Mouse (Mus musculus) layer of hippocampus, adult 2 months (tissue): Measurements from ENCODE around the gene Cenpq. TPM values are rescaled to one million over a fixed set of nuclear protein-coding genes. Genes with fewer than 3 reads are reported as not detected.

Experiments used
- DNase-seq, 2 experiments: peaks; one replicate each; pipeline ENCODE4 v3.0.0; 2022; ENCODE audit warnings: low spot score in 2 of 2
- H3K27ac ChIP-seq: fragments of 200-600 bp; 2 replicates; pipeline ENCODE4 v1.8.1; 2022
- H3K4me3 ChIP-seq: fragments of 200-600 bp; 2 replicates; pipeline ENCODE4 v1.8.1; 2022; ENCODE audit warnings: mild to moderate bottlenecking
- CTCF ChIP-seq: fragments of 200-600 bp; conservative IDR thresholded peaks from 2 replicates; pipeline ENCODE4 v1.8.1; 2022; ENCODE audit warnings: antibody characterized with exemption, mild to moderate bottlenecking, moderate library complexity
- long read RNA-seq, 2 experiments: library from polyadenylated mRNA; stranded (forward); transcript quantifications; one replicate each; pipeline ENCODE4 v2.0.0; 2021; ENCODE audit warnings: borderline mapping rate in 2 of 2
- total RNA-seq, 2 experiments: library from RNA; stranded (reverse); gene quantifications; 2 replicates each; pipeline ENCODE4 v1.2.3; 2021

Gene Cenpq
- total RNA-seq, result 1 to 10 TPM; 3.9 to 4.0 TPM
- long read RNA-seq, experiment 1, transcript Cenpq-201 (9 exons, 1,942 nt), result major isoform, 5 of 5 reads
- long read RNA-seq, experiment 1, partial matches to known transcripts, result 0 of 5 reads
- long read RNA-seq, experiment 1, other reads (novel, unspliced or antisense), result 0 of 5 reads
- long read RNA-seq, experiment 2, partial matches to known transcripts, result 0 of 1 reads
- long read RNA-seq, experiment 2, other reads (novel, unspliced or antisense), result 0 of 1 reads

DNA sequence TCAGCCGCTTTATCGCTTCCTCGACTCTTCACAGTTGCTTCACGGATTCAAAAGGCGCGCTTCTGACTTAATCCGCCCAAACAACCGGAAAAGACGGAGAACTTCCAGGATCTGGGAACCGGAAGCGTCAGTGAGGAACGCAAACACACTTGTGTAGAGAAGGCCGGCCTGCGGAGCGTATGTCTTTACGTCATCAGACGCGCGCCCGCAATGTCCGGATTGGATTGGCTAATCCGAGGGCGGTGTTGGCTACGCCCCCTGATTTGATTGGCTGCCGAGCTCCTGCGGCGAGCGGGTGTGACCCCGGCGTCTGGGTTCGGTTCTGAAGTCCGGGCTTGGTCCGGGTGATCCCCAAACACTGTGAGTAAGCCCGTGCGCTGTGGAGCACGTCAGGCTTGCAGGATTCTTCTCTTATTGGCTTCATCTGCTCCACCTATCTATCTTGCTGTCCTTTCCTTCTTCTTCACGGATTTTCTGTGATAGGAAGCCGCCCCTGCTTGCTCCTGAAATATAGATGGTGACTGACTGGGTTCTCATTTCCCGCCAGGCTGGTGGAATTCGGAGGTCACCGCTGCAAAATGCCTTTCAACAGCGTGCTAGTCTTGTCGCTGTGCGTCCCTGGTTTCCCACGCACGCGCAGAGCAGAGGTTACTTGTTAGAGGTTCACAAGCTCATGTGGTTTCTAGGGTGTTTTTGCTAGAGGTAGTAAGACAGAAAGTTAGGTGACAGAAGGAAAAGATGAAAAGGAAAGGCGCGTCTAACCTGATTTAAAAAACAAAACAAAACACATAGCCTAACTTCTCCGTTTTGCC lies at the start of gene Cenpq, which contains the start of gene Mut:
Gene Cenpq, minus strand, starts transcription at position 628 of the 812 bp plus-strand sequence.
Gene Mut, plus strand, starts transcription at position 266 of the 812 bp plus-strand sequence.
- peak; percentile 99 for DNase-seq
- Histone ChIP-seq H3K27ac (peak within 1 kb of the TSS; percentile 93), H3K4me3 (peak within 1 kb of the TSS; percentile 83)
- no peak for TF ChIP-seq CTCF

DNA sequence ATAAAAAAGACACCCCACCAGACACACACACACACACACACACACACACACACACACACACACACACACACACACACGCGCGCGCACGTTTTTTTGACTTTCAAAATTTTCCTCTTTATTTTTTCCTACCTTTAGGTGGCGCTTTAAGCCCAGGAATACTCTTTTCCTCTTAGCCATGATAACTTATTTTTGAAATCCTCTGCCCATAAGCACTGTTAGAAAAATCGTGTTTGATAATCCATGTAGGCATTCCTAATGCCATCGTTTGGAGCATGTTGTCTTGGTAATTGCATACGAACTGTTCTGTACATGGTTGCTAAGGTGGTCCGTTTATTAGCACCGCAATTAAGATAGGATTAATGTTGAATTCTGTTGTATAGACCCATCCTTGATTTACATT lies 43.1 kb upstream of the Cenpq start:
- Histone ChIP-seq H3K27ac (0 out of 2 replicates have a peak overlapping the region, but pooled peaks have one; percentile 23), H3K4me3 (no peak overlapping the region)
- TF ChIP-seq CTCF, result peak; percentile 68
- DNase-seq, result peak; percentile 16 to 31

GRCm38 (mm10) chr17:40948518-40948917 lies 13.7 kb upstream of the Cenpq start:
- Histone ChIP-seq H3K27ac (no peak overlapping the region), H3K4me3 (no peak overlapping the region)
- no peak for TF ChIP-seq CTCF

GRCm38 (mm10) chr17:40933985-40934384 lies 862 bp downstream of the Cenpq start:
- H3K4me3 ChIP-seq, result peak overlapping the region; percentile 83
- no peak overlapping the region; the same call in 1 of the 2 replicates for H3K27ac ChIP-seq
- DNase-seq, result no peak
- no peak for TF ChIP-seq CTCF

More at GRCm38 (mm10) chr17:40948518-40948917, 13.7 kb upstream of the Cenpq start:
- no peak for DNase-seq

DNA sequence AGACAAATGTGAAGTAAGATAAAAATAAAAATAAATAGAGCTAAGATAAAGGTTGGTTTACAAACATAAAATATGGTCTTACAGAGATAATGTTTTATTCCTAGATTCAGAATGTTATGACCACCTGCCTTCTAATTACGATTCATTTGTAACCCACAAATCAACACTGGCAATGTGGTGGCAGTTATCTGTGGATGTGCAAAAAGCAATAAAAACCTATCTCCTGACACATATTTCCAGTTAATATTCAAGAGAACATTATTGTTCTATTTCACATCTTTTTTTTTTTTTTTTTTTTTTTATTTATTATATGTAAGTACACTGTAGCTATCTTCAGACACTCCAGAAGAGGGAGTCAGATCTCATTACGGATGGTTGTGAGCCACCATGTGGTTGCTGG lies 19.3 kb downstream of the Cenpq start:
- Histone ChIP-seq H3K4me3 (no peak overlapping the region), H3K27ac (no peak overlapping the region)
- TF ChIP-seq CTCF, result no peak
- no peak for DNase-seq

DNA sequence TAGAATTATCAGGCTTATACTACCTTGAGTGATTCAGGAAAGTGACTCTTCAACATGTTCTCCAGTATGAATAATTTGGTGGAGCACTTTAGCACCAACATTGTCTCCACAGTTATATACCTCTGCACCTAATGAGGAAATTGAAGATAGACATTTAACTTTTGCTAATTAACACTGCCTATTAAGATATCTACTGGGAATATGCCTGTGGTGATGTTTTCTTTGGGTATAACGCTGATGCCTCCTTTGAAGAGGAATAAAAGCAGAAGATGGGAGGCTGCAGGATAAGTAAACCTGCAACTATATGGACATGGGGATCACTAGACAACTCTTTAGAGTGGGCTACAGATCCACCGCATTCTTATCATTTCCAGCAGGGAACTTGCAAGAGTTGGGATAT lies 20.6 kb downstream of the Cenpq start, which contains the start of gene Glyatl3:
Gene Glyatl3, minus strand, starts transcription at position 101 of the 400 bp plus-strand sequence.
- no peak within 1 kb of the TSS for H3K27ac ChIP-seq
- H3K4me3 ChIP-seq, result no peak within 1 kb of the TSS
- no peak for TF ChIP-seq CTCF
- DNase-seq, result no peak

DNA sequence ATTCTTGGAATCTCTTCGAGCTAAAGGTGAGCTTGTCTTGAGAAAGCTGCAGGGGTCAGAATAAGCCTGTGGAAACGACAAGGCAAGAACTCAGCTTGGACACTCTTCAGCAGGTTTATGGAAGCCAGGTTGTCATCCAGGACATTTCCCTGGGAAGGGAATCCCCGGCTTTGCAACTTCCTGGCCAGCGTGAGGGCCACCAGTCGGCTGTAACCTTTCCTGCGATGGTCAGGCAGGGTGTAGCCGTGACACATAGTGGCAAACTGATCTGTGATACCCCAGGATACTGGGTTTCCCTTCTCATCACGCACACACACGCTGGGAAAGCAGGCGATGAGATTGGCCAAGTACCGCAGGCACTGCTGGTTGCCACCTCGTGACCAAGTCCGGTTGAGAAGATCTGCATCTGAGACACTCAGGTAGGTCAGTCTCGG lies 30.1 kb downstream of the Cenpq start:
- Histone ChIP-seq H3K4me3 (no peak overlapping the region; the same call in 1 of the 2 replicates), H3K27ac (no peak overlapping the region)
- TF ChIP-seq CTCF, result no peak
- DNase-seq, result no peak

DNA sequence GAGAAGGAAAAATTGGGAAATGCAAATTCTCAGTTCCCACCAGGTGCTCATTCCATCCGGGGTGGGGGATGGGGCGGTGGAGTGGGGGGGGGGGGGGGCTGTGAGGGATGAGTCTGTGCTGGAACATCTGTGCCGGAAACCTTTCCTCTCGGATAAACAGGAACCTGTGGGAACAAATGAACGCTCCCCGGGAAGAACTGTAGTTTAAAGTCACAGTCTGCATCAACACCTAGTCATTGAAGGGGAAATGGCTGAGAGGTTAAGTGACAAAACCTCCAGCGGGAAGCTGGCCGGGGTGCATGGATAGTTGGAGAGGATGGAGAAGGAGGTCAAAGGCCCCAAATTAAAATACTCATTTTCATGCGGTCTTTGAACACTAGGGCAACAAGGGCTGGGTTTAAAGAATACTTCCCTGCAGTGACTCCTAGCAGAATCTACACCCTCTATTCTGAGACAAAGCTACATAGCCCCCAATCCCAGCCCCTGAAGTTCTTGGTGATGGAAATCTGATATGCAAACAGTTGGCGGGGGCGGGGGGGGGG lies 30.7 kb downstream of the Cenpq start:
- no peak overlapping the region for H3K27ac ChIP-seq
- no peak for TF ChIP-seq CTCF
- no peak overlapping the region for H3K4me3 ChIP-seq
- no peak for DNase-seq

GRCm38 (mm10) chr17:40903345-40903744 lies 31.5 kb downstream of the Cenpq start:
- H3K27ac ChIP-seq, result no peak overlapping the region
- H3K4me3 ChIP-seq, result no peak overlapping the region
- DNase-seq, result no peak
- no peak for TF ChIP-seq CTCF

DNA sequence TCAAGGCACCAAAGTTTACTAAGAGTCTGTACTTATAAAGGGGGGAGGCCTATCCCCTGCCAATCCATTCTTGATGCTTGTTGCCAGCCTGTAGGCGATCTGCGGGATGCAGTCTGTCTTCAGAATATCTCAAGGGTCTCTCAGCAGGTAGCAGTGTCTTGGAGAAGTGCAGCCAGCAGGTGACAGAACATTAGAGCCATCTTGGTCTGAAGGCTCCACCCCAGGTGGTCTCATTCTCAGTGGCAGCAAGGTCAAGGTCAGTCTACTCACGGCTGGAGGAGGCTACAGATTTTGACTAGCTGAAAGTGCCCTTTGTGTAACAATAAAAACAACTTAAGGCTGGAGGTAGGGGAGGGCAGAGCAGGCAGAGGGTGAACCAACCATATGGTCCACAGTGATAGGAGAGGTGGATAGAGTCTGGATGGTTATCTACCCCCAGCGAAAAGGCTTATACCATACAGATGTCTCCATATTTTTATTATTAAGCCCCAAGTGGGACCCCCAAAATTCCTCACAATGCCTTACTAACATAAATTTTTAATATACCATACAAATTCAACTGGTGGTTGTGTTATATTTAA lies 35.0 kb downstream of the Cenpq start:
- H3K27ac ChIP-seq, result no peak overlapping the region
- H3K4me3 ChIP-seq, result no peak overlapping the region
- no peak for DNase-seq
- TF ChIP-seq CTCF, result no peak

- H3K27ac ChIP-seq, result no peak overlapping the region
- TF ChIP-seq CTCF, result peak; percentile 89
- peak in 1 of 2 experiments; percentile 12 for DNase-seq
- H3K4me3 ChIP-seq, result no peak overlapping the region
Observed at GRCm38 (mm10) chr17:40896863-40897262, 38.0 kb downstream of the Cenpq start.

DNA sequence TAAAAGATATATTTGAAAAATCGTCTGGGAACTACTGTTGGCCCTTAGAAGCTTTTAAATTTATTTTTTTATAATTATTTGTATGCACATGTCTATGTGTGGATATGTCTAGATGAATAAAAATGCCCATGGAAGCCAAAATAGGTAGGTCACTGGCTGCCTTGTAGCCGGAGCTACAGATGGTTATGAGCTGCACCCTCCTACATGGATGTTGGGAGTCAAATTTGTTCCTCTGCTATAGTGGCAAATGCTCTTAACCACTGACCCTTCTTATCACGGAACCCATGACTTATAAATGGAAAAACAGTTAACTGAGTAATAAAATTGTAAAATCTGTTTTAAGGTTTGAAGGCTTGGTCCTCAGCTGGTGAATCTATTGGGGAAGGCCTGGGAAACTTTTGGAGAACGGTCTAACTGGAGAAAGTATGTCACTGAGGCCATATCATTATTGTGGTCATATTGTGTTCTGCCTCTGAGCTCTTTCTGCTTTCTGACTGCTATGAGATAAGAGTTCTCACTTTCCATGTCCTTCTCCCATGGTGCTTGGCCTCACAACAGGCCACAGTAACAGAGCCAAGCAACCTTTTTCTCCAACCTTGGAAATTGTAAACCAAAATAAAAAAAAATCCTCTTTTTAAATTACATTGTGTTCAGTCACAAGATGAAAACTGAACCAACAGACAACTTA lies 46.9 kb downstream of the Cenpq start:
- no peak for TF ChIP-seq CTCF
- no peak overlapping the region for H3K27ac ChIP-seq

DNA sequence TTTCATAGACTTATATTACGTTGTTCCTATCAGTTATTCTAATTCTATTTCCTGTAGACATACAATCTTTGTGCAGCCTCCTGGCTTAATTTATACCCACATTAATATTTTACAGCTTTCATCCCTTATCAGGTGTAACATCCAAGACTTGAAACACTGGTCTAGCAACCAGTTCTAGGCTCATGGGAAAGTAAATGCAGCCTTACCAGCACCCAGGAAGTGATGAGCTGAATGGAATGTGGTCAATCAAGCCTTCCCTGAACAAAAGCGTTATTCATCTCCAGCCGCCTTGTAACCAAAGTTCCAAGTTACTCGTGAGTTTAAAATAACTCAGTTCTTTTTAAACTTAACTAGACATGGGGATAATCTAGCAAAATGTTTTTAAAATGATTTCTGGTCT lies 49.7 kb downstream of the Cenpq start:
- H3K4me3 ChIP-seq, result no peak overlapping the region
- TF ChIP-seq CTCF, result no peak

More for the DNA sequence above, 46.9 kb downstream of the Cenpq start:
- H3K4me3 ChIP-seq, result no peak overlapping the region
- no peak for DNase-seq

More for the DNA sequence above, 49.7 kb downstream of the Cenpq start:
- no peak overlapping the region for H3K27ac ChIP-seq
- no peak for DNase-seq
